Mouse (Mus musculus) ES-Bruce4 (cell line): ENCODE measurements at regions not wholly inside any gene's neighbourhood (a gene's known extent, or its start where the extent isn't known, plus 50 kb on each side); places are given as distances from the start of the nearest gene placed in this dataset.

Source experiments
- H3K27ac ChIP-seq: 2 replicates; pipeline ENCODE4 v1.5.1; 2012; ENCODE audit warnings: low read length, inconsistent platforms; ENCODE audit not compliant: insufficient read depth
- H3K27me3 ChIP-seq: 2 replicates; pipeline ENCODE4 v1.6.1; 2012; ENCODE audit warnings: mild to moderate bottlenecking, low read length, inconsistent platforms; ENCODE audit not compliant: control insufficient read depth, poor library complexity, insufficient read depth, severe bottlenecking
- H3K36me3 ChIP-seq: 2 replicates; pipeline ENCODE4 v1.6.1; 2012; ENCODE audit warnings: inconsistent platforms, mild to moderate bottlenecking, low read length, moderate library complexity; ENCODE audit not compliant: control insufficient read depth, poor library complexity, insufficient read depth, severe bottlenecking
- H3K4me1 ChIP-seq: one replicate; pipeline ENCODE4 v1.8.1; 2011; ENCODE audit warnings: low read length; ENCODE audit not compliant: control insufficient read depth, insufficient read depth
- H3K4me3 ChIP-seq: 2 replicates; pipeline ENCODE4 v1.5.1; 2011; ENCODE audit warnings: low read depth, mild to moderate bottlenecking, low read length
- H3K9ac ChIP-seq: 2 replicates; pipeline ENCODE4 v1.6.1; 2012; ENCODE audit warnings: low read depth, mild to moderate bottlenecking, inconsistent platforms; ENCODE audit not compliant: poor library complexity, severe bottlenecking
- H3K9me3 ChIP-seq: replicated peaks from 2 replicates; pipeline ENCODE4 v1.6.1; 2012; ENCODE audit warnings: mild to moderate bottlenecking, low read length, inconsistent platforms; ENCODE audit not compliant: control insufficient read depth, poor library complexity, insufficient read depth, severe bottlenecking
- CTCF ChIP-seq: IDR thresholded peaks from one replicate; pipeline ENCODE4 v1.8.1; 2011; ENCODE audit warnings: low read depth, low read length
- EP300 ChIP-seq: IDR thresholded peaks from 2 replicates; pipeline ENCODE4 v1.6.1; 2011; ENCODE audit warnings: low read depth, low read length; ENCODE audit not compliant: insufficient read depth
- POLR2A ChIP-seq: IDR thresholded peaks from one replicate; pipeline ENCODE4 v1.8.1; 2011; ENCODE audit warnings: low read length; ENCODE audit not compliant: insufficient read depth

GRCm38 (mm10) chr11:32991036-32991616 is 156.1 kb downstream of the Fgf18 start:
- no peak for TF ChIP-seq EP300
- TF ChIP-seq CTCF = no peak
- TF ChIP-seq POLR2A = no peak
- Histone ChIP-seq H3K4me3 (no peak overlapping the region), H3K4me1 (no peaks in the 10 kb centered on the region), H3K9me3 (no peaks in the 10 kb centered on the region), H3K27ac (no peak overlapping the region), H3K9ac (no peak overlapping the region), H3K36me3 (no peaks in the 10 kb centered on the region), H3K27me3 (no peaks in the 10 kb centered on the region)

- Histone ChIP-seq H3K27ac (no peak overlapping the region), H3K36me3 (no peaks in the 10 kb centered on the region), H3K4me3 (no peak overlapping the region), H3K9me3 (no peaks in the 10 kb centered on the region), H3K27me3 (no peaks in the 10 kb centered on the region), H3K4me1 (no peaks in the 10 kb centered on the region), H3K9ac (no peak overlapping the region)
- TF ChIP-seq EP300 = no peak
- TF ChIP-seq POLR2A = no peak
- TF ChIP-seq CTCF = no peak
Observed at GRCm38 (mm10) chr11:32990201-32990600, 157.0 kb downstream of the Fgf18 start.

GRCm38 (mm10) chr11:32978899-32979298 is 154.5 kb upstream of the Smim23 start:
- Histone ChIP-seq H3K4me3 (no peak overlapping the region), H3K27ac (no peak overlapping the region), H3K4me1 (no peaks in the 10 kb centered on the region), H3K9ac (no peak overlapping the region), H3K27me3 (no peaks in the 10 kb centered on the region), H3K9me3 (no peaks in the 10 kb centered on the region), H3K36me3 (no peaks in the 10 kb centered on the region)
- no peak for TF ChIP-seq POLR2A
- no peak for TF ChIP-seq CTCF
- TF ChIP-seq EP300 = no peak

GRCm38 (mm10) chr11:32976572-32976971 is 152.2 kb upstream of the Smim23 start:
- no peak overlapping the region for H3K9ac ChIP-seq
- H3K27ac ChIP-seq = no peak overlapping the region
- H3K4me3 ChIP-seq = no peak overlapping the region
- no peaks in the 10 kb centered on the region for H3K9me3 ChIP-seq
- TF ChIP-seq POLR2A (no peak), CTCF (no peak), EP300 (no peak)
- no peaks in the 10 kb centered on the region for H3K36me3 ChIP-seq
- H3K4me1 ChIP-seq = no peaks in the 10 kb centered on the region
- no peaks in the 10 kb centered on the region for H3K27me3 ChIP-seq

GRCm38 (mm10) chr11:32973453-32973852 is 149.0 kb upstream of the Smim23 start:
- Histone ChIP-seq H3K36me3 (no peaks in the 10 kb centered on the region), H3K27me3 (no peaks in the 10 kb centered on the region), H3K4me3 (no peak overlapping the region), H3K27ac (no peak overlapping the region), H3K9ac (no peak overlapping the region), H3K4me1 (no peaks in the 10 kb centered on the region), H3K9me3 (no peaks in the 10 kb centered on the region)
- TF ChIP-seq CTCF = no peak
- no peak for TF ChIP-seq EP300
- no peak for TF ChIP-seq POLR2A

GRCm38 (mm10) chr11:32965418-32965817 is 141.0 kb upstream of the Smim23 start:
- Histone ChIP-seq H3K4me3 (no peak overlapping the region), H3K27ac (no peak overlapping the region), H3K4me1 (no peaks in the 10 kb centered on the region), H3K9ac (no peak overlapping the region), H3K9me3 (no peaks in the 10 kb centered on the region), H3K36me3 (no peaks in the 10 kb centered on the region), H3K27me3 (no peaks in the 10 kb centered on the region; the same call in 1 of the 2 replicates)
- TF ChIP-seq POLR2A (no peak), EP300 (no peak), CTCF (no peak)
